Mouse (Mus musculus): ENCODE data around the gene Pth1r. TPM values are rescaled to one million over a fixed set of nuclear protein-coding genes. Genes with fewer than 3 reads are reported as not detected.

Gene Pth1r
- polyA plus RNA-seq, 1 experiment from 2014 or later, result 40.9 TPM

DNA sequence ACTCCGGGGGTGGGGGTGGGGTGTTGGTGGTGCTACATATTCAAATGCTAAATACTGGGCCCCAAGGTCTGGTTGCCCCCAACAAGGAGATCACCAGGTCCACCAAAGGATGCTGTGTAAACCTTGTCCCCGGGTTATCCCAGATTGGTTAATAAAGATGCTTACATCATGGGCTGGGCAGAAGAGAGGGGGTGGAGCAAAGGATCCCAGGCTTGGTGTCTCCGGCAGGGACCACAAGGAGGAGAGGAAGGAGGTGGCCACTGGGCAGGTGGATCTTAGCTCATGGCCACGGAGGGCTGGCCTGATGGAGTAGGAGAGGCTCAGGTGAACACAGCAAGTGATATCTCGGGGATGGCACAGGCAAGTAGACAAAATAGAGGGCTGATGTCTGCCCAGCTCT, 68.1 kb downstream of the Pth1r start:
- 71% methylated on average over 5 of the region's 5 CpGs for WGBS
- ATAC-seq (ENCODE audit: low FRiP score, low TSS enrichment), result no peak
- Histone ChIP-seq H3K4me1 (ENCODE audit: control insufficient read depth, insufficient read depth, low read length) (peaks cover 24% of the 10 kb centered on the region), H3K9me3 (ENCODE audit: control insufficient read depth, low read length) (no peaks in the 10 kb centered on the region), H3K9ac (ENCODE audit: low read depth, low read length) (no peak overlapping the region), H3K27ac (ENCODE audit: low read depth, low read length) (no peak overlapping the region), H3K27me3 (ENCODE audit: control insufficient read depth, insufficient read depth, low read length) (no peaks in the 10 kb centered on the region), H3K36me3 (ENCODE audit: control insufficient read depth, insufficient read depth, low read length) (no peaks in the 10 kb centered on the region), H3K4me3 (ENCODE audit: low read length) (no peak overlapping the region), H3K4me2 (replicated peaks; ENCODE audit: low read depth, low read length) (no peak overlapping the region)

DNA sequence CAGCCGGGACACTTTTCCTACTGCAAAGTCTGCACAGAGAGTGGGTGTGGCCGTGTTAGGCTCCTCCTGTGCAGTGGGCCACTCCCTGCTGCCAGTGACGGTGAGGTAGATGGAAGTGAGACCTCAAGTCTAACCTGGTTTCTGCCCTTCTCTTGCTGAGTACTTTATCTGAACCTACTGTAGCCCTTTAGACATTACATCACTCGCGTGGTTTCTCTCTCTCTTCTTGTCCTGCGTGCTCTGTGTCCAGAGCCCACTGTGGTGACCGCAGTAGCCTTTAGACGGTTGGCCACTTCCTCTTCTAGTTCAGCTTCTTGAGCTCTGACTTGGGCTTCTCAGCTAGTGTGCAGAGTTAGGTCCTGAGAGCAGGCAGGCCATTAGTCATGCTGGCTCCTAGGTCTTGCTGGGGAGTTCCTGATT, 70.4 kb downstream of the Pth1r start:
- ATAC-seq (ENCODE audit: low FRiP score, low TSS enrichment), result no peak
- Histone ChIP-seq H3K4me1 (ENCODE audit: control insufficient read depth, insufficient read depth, low read length) (peaks cover 19% of the 10 kb centered on the region), H3K27me3 (ENCODE audit: control insufficient read depth, insufficient read depth, low read length) (no peaks in the 10 kb centered on the region), H3K9ac (ENCODE audit: low read depth, low read length) (no peak overlapping the region), H3K36me3 (ENCODE audit: control insufficient read depth, insufficient read depth, low read length) (no peaks in the 10 kb centered on the region), H3K4me3 (ENCODE audit: low read length) (no peak overlapping the region), H3K9me3 (ENCODE audit: control insufficient read depth, low read length) (no peaks in the 10 kb centered on the region), H3K27ac (ENCODE audit: low read depth, low read length) (no peak overlapping the region), H3K4me2 (replicated peaks; ENCODE audit: low read depth, low read length) (no peak overlapping the region)
- 79% methylated on average over 8 of the region's 8 CpGs for WGBS

DNA sequence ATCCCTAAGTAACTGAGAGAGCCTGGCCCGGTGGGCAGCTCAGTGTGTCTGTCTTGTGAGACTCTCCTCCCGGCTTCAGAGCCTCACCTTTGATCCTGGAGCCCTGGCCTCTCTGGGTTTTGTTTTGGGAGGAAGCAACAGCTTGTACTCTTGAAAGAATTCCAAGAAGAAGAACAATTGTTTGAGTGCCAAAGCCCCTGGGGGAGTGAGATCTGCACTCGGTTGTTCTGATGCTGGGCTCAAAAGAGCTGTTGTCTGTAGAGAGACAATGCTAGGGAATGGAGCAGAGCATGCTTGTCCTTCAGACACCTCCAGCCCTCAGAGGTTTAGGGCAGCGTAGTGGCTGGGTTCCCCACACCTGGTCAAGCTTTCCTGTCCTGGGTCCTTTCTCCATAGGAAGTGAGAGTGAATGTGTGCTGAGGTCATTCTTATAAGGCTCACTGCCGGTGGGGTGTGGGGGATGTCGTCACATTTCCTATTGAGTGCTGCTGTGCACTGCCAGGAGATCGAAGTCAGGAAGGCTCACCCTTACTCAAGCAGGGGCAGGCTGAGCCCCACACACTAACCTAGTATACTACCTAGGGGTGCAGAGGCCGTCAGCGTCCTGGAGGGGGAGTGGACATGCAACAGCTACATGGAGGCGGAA, 73.7 kb downstream of the Pth1r start:
- no peak for ATAC-seq (ENCODE audit: low FRiP score, low TSS enrichment)
- no peaks in the 10 kb centered on the region for H3K9me3 ChIP-seq (ENCODE audit: control insufficient read depth, low read length)
- no peak overlapping the region; the same call in 1 of the 2 replicates for H3K4me2 ChIP-seq (replicated peaks; ENCODE audit: low read depth, low read length)
- H3K27ac ChIP-seq (ENCODE audit: low read depth, low read length), result peak overlapping the region; percentile 47; the same call in 1 of the 2 replicates
- H3K4me3 ChIP-seq (ENCODE audit: low read length), result no peak overlapping the region
- WGBS, result 66% methylated on average over 10 of the region's 10 CpGs
- no peak overlapping the region for H3K9ac ChIP-seq (ENCODE audit: low read depth, low read length)
- no peaks in the 10 kb centered on the region for H3K36me3 ChIP-seq (ENCODE audit: control insufficient read depth, insufficient read depth, low read length)
- no peaks in the 10 kb centered on the region for H3K27me3 ChIP-seq (ENCODE audit: control insufficient read depth, insufficient read depth, low read length)
- H3K4me1 ChIP-seq (ENCODE audit: control insufficient read depth, insufficient read depth, low read length), result peaks cover 19% of the 10 kb centered on the region

DNA sequence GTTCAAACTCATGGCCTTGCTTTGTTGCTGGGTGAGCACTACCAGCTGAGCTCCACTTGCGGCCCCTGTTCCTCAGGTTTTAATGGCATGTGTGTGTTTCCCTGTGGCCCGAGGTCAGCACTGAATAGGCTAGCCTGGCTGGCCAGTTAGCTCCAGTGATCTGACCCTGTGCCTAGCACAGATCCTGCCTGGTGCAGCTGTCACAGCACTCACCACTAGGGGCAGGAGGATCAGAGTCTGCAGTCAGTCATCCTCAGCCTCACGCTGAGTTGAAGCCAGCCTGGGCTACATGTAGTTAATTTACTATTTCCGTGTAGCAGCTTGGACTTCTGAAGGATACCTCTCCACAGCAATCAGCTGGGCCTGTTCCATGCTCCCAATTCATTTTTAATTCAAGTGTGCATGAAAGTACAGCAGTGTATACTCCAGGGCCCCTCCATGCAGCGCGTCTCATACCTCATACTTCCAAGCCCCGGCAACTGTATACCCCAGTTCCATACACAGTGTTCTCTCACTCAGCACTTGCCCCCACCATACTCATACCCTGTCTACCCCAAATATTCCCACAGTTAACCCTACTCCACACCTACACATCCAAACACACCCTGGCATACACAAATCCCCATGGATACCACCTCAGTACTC, 74.4 kb downstream of the Pth1r start:
- 65% methylated on average over 7 of the region's 7 CpGs for WGBS
- Histone ChIP-seq H3K4me2 (replicated peaks; ENCODE audit: low read depth, low read length) (no peak overlapping the region; the same call in 1 of the 2 replicates), H3K27ac (ENCODE audit: low read depth, low read length) (peak overlapping the region; percentile 47; the same call in 1 of the 2 replicates), H3K9ac (ENCODE audit: low read depth, low read length) (no peak overlapping the region), H3K9me3 (ENCODE audit: control insufficient read depth, low read length) (no peaks in the 10 kb centered on the region), H3K36me3 (ENCODE audit: control insufficient read depth, insufficient read depth, low read length) (no peaks in the 10 kb centered on the region), H3K4me3 (ENCODE audit: low read length) (no peak overlapping the region), H3K27me3 (ENCODE audit: control insufficient read depth, insufficient read depth, low read length) (no peaks in the 10 kb centered on the region), H3K4me1 (ENCODE audit: control insufficient read depth, insufficient read depth, low read length) (peaks cover 18% of the 10 kb centered on the region)
- ATAC-seq (ENCODE audit: low FRiP score, low TSS enrichment), result peak; percentile 51; the same call in 1 of the 2 replicates

Other genes with a start within 250 kb of the Pth1r start
- gene Setd2, start 214.5 kb downstream of the Pth1r start, polyA plus RNA-seq (2014; fragmentation: Nextera tagmentation; extraction: Ambion mirVana), result 46.5 and 55.9 TPM in 2 replicates
- gene Nradd, start 122.7 kb downstream of the Pth1r start, polyA plus RNA-seq (2014; fragmentation: Nextera tagmentation; extraction: Ambion mirVana), result 23.6 and 64.4 TPM in 2 replicates
- 2.6 and 4.8 TPM in 2 replicates for gene Nbeal2, start 93.0 kb downstream of the Pth1r start, polyA plus RNA-seq (2014; fragmentation: Nextera tagmentation; extraction: Ambion mirVana)
- gene Ccdc12, start 90.6 kb downstream of the Pth1r start, polyA plus RNA-seq (2014; fragmentation: Nextera tagmentation; extraction: Ambion mirVana), result 160 and 193 TPM in 2 replicates
- 0.96 and 1.4 TPM in 2 replicates for gene Myl3, start 5.3 kb downstream of the Pth1r start, polyA plus RNA-seq (2014; fragmentation: Nextera tagmentation; extraction: Ambion mirVana)
- gene Prss42, start 51.0 kb upstream of the Pth1r start, polyA plus RNA-seq (2014; fragmentation: Nextera tagmentation; extraction: Ambion mirVana), result not detected in 2 replicates
- not detected in 2 replicates for gene Prss44, start 66.8 kb upstream of the Pth1r start, polyA plus RNA-seq (2014; fragmentation: Nextera tagmentation; extraction: Ambion mirVana)
- gene Prss43, start 79.5 kb upstream of the Pth1r start, polyA plus RNA-seq (2014; fragmentation: Nextera tagmentation; extraction: Ambion mirVana), result not detected in 2 replicates
- gene Prss45, start 87.4 kb upstream of the Pth1r start, polyA plus RNA-seq (2014; fragmentation: Nextera tagmentation; extraction: Ambion mirVana), result not detected in 2 replicates
- not detected in 2 replicates for gene Prss46, start 97.4 kb upstream of the Pth1r start, polyA plus RNA-seq (2014; fragmentation: Nextera tagmentation; extraction: Ambion mirVana)
- gene Prss50, start 110.8 kb upstream of the Pth1r start, polyA plus RNA-seq (2014; fragmentation: Nextera tagmentation; extraction: Ambion mirVana), result 0.24 and 1.1 TPM in 2 replicates
- 2.4 and 4.1 TPM in 2 replicates for gene Als2cl, start 132.7 kb upstream of the Pth1r start, polyA plus RNA-seq (2014; fragmentation: Nextera tagmentation; extraction: Ambion mirVana)
- 0.38 and 0.49 TPM in 2 replicates for gene Tmie, start 133.0 kb upstream of the Pth1r start, polyA plus RNA-seq (2014; fragmentation: Nextera tagmentation; extraction: Ambion mirVana)
- not detected in 2 replicates for gene Fam240a, start 169.7 kb upstream of the Pth1r start, polyA plus RNA-seq (2014; fragmentation: Nextera tagmentation; extraction: Ambion mirVana)
- not detected in 2 replicates for gene Tdgf1, start 199.0 kb upstream of the Pth1r start, polyA plus RNA-seq (2014; fragmentation: Nextera tagmentation; extraction: Ambion mirVana)
- gene Lrrc2, start 204.4 kb upstream of the Pth1r start, polyA plus RNA-seq (2014; fragmentation: Nextera tagmentation; extraction: Ambion mirVana), result 0.15 TPM in 1 of 2 replicates, not detected in the other
- 0.32 TPM in 1 of 2 replicates, not detected in the other for gene Rtp3, start 243.4 kb upstream of the Pth1r start, polyA plus RNA-seq (2014; fragmentation: Nextera tagmentation; extraction: Ambion mirVana)